Mouse (Mus musculus): ENCODE measurements at regions not wholly inside any gene's neighbourhood (a gene's known extent, or its start where the extent isn't known, plus 50 kb on each side); places are given as distances from the start of the nearest gene placed in this dataset.

GRCm38 (mm10) chr2:160256251-160256650 lies 77.7 kb downstream of the Gm826 start:
- no peak for DNase-seq (ENCODE audit: low read depth, low spot score)

- no peak for DNase-seq (ENCODE audit: low read depth, low spot score)
These were observed 83.7 kb downstream of the Gm826 start for GRCm38 (mm10) chr2:160250228-160250627.

GRCm38 (mm10) chr2:160249104-160250093 lies 84.6 kb downstream of the Gm826 start:
- no peak for DNase-seq (ENCODE audit: low read depth, low spot score)

- DNase-seq (ENCODE audit: low read depth, low spot score) = no peak
These were observed 86.7 kb downstream of the Gm826 start for GRCm38 (mm10) chr2:160247286-160247685.

- DNase-seq (ENCODE audit: low read depth, low spot score) = no peak
These were observed 87.6 kb downstream of the Gm826 start for GRCm38 (mm10) chr2:160246356-160246755.

- no peak for DNase-seq (ENCODE audit: low read depth, low spot score)
These were observed 89.1 kb downstream of the Gm826 start for GRCm38 (mm10) chr2:160244866-160245265.

- DNase-seq (ENCODE audit: low read depth, low spot score) = no peak
These were observed 93.2 kb downstream of the Gm826 start for GRCm38 (mm10) chr2:160240531-160241379.

- no peak for DNase-seq (ENCODE audit: low read depth, low spot score)
These were observed 96.4 kb downstream of the Gm826 start for GRCm38 (mm10) chr2:160237436-160238104.

- DNase-seq (ENCODE audit: low read depth, low spot score) = no peak
These were observed 97.2 kb downstream of the Gm826 start for GRCm38 (mm10) chr2:160236806-160237205.

GRCm38 (mm10) chr2:160230786-160231185 lies 103.2 kb downstream of the Gm826 start:
- DNase-seq (ENCODE audit: low read depth, low spot score) = no peak

GRCm38 (mm10) chr2:160228331-160229035 lies 105.5 kb downstream of the Gm826 start:
- DNase-seq (ENCODE audit: low read depth, low spot score) = no peak

- no peak for DNase-seq (ENCODE audit: low read depth, low spot score)
These were observed 108.5 kb downstream of the Gm826 start for GRCm38 (mm10) chr2:160225450-160225849.

GRCm38 (mm10) chr2:160223366-160223765 lies 110.6 kb downstream of the Gm826 start:
- no peak for DNase-seq (ENCODE audit: low read depth, low spot score)

GRCm38 (mm10) chr2:160221772-160222171 lies 112.2 kb downstream of the Gm826 start:
- no peak for DNase-seq (ENCODE audit: low read depth, low spot score)

GRCm38 (mm10) chr2:160220562-160221021 lies 113.4 kb downstream of the Gm826 start:
- DNase-seq (ENCODE audit: low read depth, low spot score) = no peak

GRCm38 (mm10) chr2:160214032-160214812 lies 119.7 kb downstream of the Gm826 start:
- DNase-seq (ENCODE audit: low read depth, low spot score) = no peak

GRCm38 (mm10) chr2:160210507-160210906 lies 123.5 kb downstream of the Gm826 start:
- no peak for DNase-seq (ENCODE audit: low read depth, low spot score)

GRCm38 (mm10) chr2:160209589-160210264 lies 124.2 kb downstream of the Gm826 start:
- no peak for DNase-seq (ENCODE audit: low read depth, low spot score)

- no peak for DNase-seq (ENCODE audit: low read depth, low spot score)
These were observed 125.7 kb downstream of the Gm826 start for GRCm38 (mm10) chr2:160208295-160208694.

- DNase-seq (ENCODE audit: low read depth, low spot score) = no peak
These were observed 126.7 kb downstream of the Gm826 start for GRCm38 (mm10) chr2:160207226-160207625.
